Mouse (Mus musculus) hindbrain, embryonic 16.5 days (tissue): ENCODE data around the gene Copz1. TPM values are rescaled to one million over a fixed set of nuclear protein-coding genes. Genes with fewer than 3 reads are reported as not detected.
"Not testable (repeated sequence)": the region's sequence is repeated elsewhere in the genome, so short reads cannot be mapped to it uniquely, and the experiment has no call there.

Source experiments
- ATAC-seq: fragments of 200-750 bp; cut with Nextera tagmentation; 2 replicates; pipeline ENCODE4 v1.8.0; 2017; ENCODE audit warnings: moderate TSS enrichment, moderate library complexity
- H3K27ac ChIP-seq: fragments of 300-500 bp; sonication (generic); 2 replicates; pipeline ENCODE4 v1.5.1; 2014; ENCODE audit warnings: low read depth, mild to moderate bottlenecking, control low read depth, low read length, moderate library complexity
- H3K27me3 ChIP-seq: fragments of 300-500 bp; sonication (generic); replicated peaks from 2 replicates; pipeline ENCODE4 v1.6.1; 2014; ENCODE audit warnings: low read length; ENCODE audit not compliant: control insufficient read depth, insufficient read depth
- H3K36me3 ChIP-seq: fragments of 300-500 bp; sonication (generic); 2 replicates; pipeline ENCODE4 v1.6.1; 2014; ENCODE audit warnings: mild to moderate bottlenecking, low read length, moderate library complexity, mixed read lengths; ENCODE audit not compliant: control insufficient read depth, insufficient read depth
- H3K4me1 ChIP-seq: fragments of 300-500 bp; sonication (generic); 2 replicates; pipeline ENCODE4 v1.6.1; 2014; ENCODE audit warnings: low read depth, low read length; ENCODE audit not compliant: control insufficient read depth, insufficient read depth
- H3K4me2 ChIP-seq: fragments of 300-500 bp; sonication (generic); 2 replicates; pipeline ENCODE4 v1.6.1; 2014; ENCODE audit warnings: mild to moderate bottlenecking, low read length, control low read depth, moderate library complexity
- H3K4me3 ChIP-seq: fragments of 300-500 bp; sonication (generic); 2 replicates; pipeline ENCODE4 v1.5.1; 2014; ENCODE audit warnings: mild to moderate bottlenecking, low read length, control low read depth, moderate library complexity
- H3K9ac ChIP-seq: fragments of 300-500 bp; sonication (generic); 2 replicates; pipeline ENCODE4 v1.6.1; 2014; ENCODE audit warnings: low read depth, mild to moderate bottlenecking, control low read depth, low read length, moderate library complexity
- H3K9me3 ChIP-seq: fragments of 300-500 bp; sonication (generic); 2 replicates; pipeline ENCODE4 v1.6.1; 2014; ENCODE audit warnings: mild to moderate bottlenecking, low read length, moderate library complexity; ENCODE audit not compliant: control insufficient read depth
- WGBS: fragments of 180-500 bp; shearing (Covaris S2); extraction: QIAGEN DNeasy Blood & Tissue Kit; methylation state at CpG from one replicate; pipeline ENCODE4 v1.1.7; 2014; 5-methylcytosine and 5-hydroxymethylcytosine counted together
- polyA plus RNA-seq: library from polyadenylated mRNA; unstranded; fragments of >200 nt; fragmentation: Nextera tagmentation; extraction: Ambion mirVana; gene quantifications from 2 replicates; pipeline ENCODE4 v1.2.1, GENCODE M21; 2015

Copz1 gene
- polyA plus RNA-seq, 1 experiment from 2014 or later, result 207 TPM

- H3K27ac ChIP-seq, result peak within 1 kb of the TSS; percentile 93
- peak; percentile 92 for ATAC-seq
- peaks cover 27% of the 10 kb centered on the region for H3K4me1 ChIP-seq
- H3K27me3 ChIP-seq, result no peaks in the 10 kb centered on the region
- H3K36me3 ChIP-seq, result peaks cover 13% of the 10 kb centered on the region
- H3K4me2 ChIP-seq, result peak within 1 kb of the TSS; percentile 67
- H3K4me3 ChIP-seq, result peak within 1 kb of the TSS; percentile 72
- H3K9me3 ChIP-seq, result no peaks in the 10 kb centered on the region
- H3K9ac ChIP-seq, result peak within 1 kb of the TSS; percentile 76
- WGBS, result under 1% methylated on average over 47 of the region's 47 CpGs
Observed at GRCm38 (mm10) chr15:103240160-103241028, 32.1 kb upstream of the Copz1 start, which contains the start of gene Hnrnpa1. Hnrnpa1 (plus strand) TSS chr15:103240432.

- Histone ChIP-seq H3K4me2 (peak overlapping the region; percentile 63), H3K27ac (peak overlapping the region; percentile 93), H3K36me3 (peaks cover 20% of the 10 kb centered on the region), H3K4me3 (peak overlapping the region; percentile 72), H3K4me1 (peaks cover 27% of the 10 kb centered on the region), H3K9ac (peak overlapping the region; percentile 76)
- not testable (repeated sequence) for ATAC-seq, H3K9me3 ChIP-seq, H3K27me3 ChIP-seq
- WGBS, result 10% methylated on average over 12 of the region's 12 CpGs
Observed at GRCm38 (mm10) chr15:103241071-103242018, 31.2 kb upstream of the Copz1 start.

DNA sequence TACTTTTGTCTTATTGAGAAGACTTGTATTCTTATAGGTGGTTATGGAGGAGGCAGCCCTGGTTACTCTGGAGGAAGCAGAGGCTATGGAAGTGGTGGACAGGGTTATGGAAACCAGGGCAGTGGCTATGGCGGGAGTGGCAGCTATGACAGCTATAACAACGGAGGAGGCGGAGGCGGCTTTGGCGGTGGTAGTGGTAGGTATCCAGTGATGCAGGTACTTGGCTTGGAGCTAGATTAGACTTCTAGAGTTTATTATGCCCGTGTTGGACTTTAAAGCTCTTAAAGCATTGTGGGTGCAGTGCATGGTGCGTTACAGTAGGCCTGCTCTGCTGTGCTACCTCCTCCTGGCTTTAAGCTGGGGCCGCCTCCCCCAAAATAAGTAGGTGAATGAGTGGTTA, 29.6 kb upstream of the Copz1 start:
- H3K9ac ChIP-seq, result no peak overlapping the region
- no peak for ATAC-seq

DNA sequence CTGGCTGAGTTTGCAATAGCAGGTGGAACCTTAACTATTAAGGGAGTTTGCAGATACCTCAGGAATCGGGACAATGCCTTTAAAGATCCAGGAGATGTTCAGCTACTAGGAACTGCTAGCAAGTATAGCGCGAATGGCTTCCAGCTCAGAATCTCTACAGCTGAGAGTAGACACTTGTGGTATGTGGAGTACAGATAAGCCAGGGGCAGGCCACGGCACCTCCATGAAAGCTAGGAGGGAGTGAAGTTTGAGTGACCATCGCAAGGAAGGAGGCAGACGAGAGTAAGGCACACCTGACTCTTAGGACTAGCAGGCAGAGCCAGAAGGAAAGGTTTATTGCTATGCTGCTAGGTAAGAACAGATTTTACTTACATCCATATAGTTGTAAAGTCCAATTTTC, 26.9 kb upstream of the Copz1 start:
- H3K4me3 ChIP-seq, result no peak overlapping the region
- no peak overlapping the region for H3K4me2 ChIP-seq
- no peaks in the 10 kb centered on the region for H3K9me3 ChIP-seq
- H3K4me1 ChIP-seq, result peaks cover 23% of the 10 kb centered on the region
- WGBS, result 82% methylated on average over 6 of the region's 6 CpGs
- no peak overlapping the region for H3K27ac ChIP-seq
- H3K9ac ChIP-seq, result no peak overlapping the region
- no peaks in the 10 kb centered on the region for H3K27me3 ChIP-seq
- H3K36me3 ChIP-seq, result peaks cover 44% of the 10 kb centered on the region
- ATAC-seq, result no peak

More for the DNA sequence above, 29.6 kb upstream of the Copz1 start:
- peaks cover 27% of the 10 kb centered on the region for H3K4me1 ChIP-seq
- H3K9me3 ChIP-seq, result no peaks in the 10 kb centered on the region
- peak overlapping the region; percentile 4; the same call in 1 of the 2 replicates for H3K4me3 ChIP-seq
- no peaks in the 10 kb centered on the region for H3K27me3 ChIP-seq
- no peak overlapping the region for H3K27ac ChIP-seq
- peak overlapping the region; percentile 63 for H3K4me2 ChIP-seq
- WGBS, result 69% methylated on average over 7 of the region's 8 CpGs
- peaks cover 33% of the 10 kb centered on the region for H3K36me3 ChIP-seq

DNA sequence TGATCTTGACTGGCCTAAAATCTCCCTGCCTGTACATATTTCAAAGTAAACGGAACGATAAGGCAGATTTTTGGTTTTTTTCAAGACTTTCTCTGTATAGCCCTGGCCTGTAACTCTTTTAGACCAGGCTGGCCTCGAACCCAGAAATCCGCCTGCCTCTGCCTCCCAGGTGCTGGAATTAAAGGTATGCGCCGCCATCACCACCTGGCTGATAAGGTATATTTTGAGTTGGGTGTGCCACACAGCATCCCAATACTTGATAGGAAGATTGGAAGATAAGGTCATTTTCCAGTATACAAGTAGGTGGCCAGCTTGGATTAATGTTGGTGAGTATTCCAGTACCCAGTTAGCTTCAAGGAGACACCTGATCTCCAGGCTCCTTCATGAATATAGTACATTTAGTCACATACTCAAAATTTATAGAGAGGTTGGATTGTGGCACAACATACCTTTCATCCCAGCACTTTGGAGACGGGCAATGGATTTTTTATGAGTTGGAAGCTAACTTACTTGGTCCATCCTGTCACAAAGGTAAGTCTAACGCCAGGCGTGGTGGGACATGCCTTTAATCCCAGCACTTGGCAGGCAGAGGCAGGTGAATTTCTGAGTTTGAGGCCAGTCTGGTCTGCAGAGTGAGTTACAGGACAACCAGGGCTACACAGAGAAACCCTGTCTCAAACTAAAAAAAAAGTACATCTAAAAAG, 25.3 kb upstream of the Copz1 start:
- no peak for ATAC-seq
- WGBS, result 92% methylated on average over 9 of the region's 9 CpGs
- Histone ChIP-seq H3K4me3 (no peak overlapping the region), H3K36me3 (peaks cover 44% of the 10 kb centered on the region), H3K9ac (no peak overlapping the region), H3K27ac (no peak overlapping the region), H3K27me3 (no peaks in the 10 kb centered on the region), H3K4me2 (no peak overlapping the region), H3K4me1 (peaks cover 17% of the 10 kb centered on the region), H3K9me3 (no peaks in the 10 kb centered on the region)

GRCm38 (mm10) chr15:103247782-103248400, 24.6 kb upstream of the Copz1 start:
- Histone ChIP-seq H3K27ac (no peak overlapping the region), H3K4me1 (peaks cover 10% of the 10 kb centered on the region), H3K9ac (no peak overlapping the region), H3K4me2 (no peak overlapping the region), H3K4me3 (no peak overlapping the region), H3K27me3 (no peaks in the 10 kb centered on the region), H3K36me3 (peaks cover 40% of the 10 kb centered on the region), H3K9me3 (no peaks in the 10 kb centered on the region)
- peak; percentile 60 for ATAC-seq

- Histone ChIP-seq H3K4me1 (peaks cover 2% of the 10 kb centered on the region), H3K9me3 (no peaks in the 10 kb centered on the region), H3K36me3 (peaks cover 35% of the 10 kb centered on the region), H3K9ac (no peak overlapping the region), H3K27me3 (no peaks in the 10 kb centered on the region), H3K4me2 (no peak overlapping the region), H3K4me3 (no peak overlapping the region), H3K27ac (no peak overlapping the region)
- peak; percentile 44 for ATAC-seq
- WGBS, result 75% methylated on average over 28 of the region's 28 CpGs
Observed at GRCm38 (mm10) chr15:103248401-103249313, 23.9 kb upstream of the Copz1 start.

GRCm38 (mm10) chr15:103249511-103249910, 23.0 kb upstream of the Copz1 start:
- not testable (repeated sequence) for H3K9ac ChIP-seq, H3K4me1 ChIP-seq, H3K9me3 ChIP-seq, H3K4me2 ChIP-seq, H3K27me3 ChIP-seq, H3K4me3 ChIP-seq, ATAC-seq, H3K27ac ChIP-seq
- H3K36me3 ChIP-seq, result peaks cover 31% of the 10 kb centered on the region
- WGBS, result 88% methylated on average over 6 of the region's 6 CpGs
